Mouse (Mus musculus): ENCODE measurements around the gene Kcnh1.

DNA sequence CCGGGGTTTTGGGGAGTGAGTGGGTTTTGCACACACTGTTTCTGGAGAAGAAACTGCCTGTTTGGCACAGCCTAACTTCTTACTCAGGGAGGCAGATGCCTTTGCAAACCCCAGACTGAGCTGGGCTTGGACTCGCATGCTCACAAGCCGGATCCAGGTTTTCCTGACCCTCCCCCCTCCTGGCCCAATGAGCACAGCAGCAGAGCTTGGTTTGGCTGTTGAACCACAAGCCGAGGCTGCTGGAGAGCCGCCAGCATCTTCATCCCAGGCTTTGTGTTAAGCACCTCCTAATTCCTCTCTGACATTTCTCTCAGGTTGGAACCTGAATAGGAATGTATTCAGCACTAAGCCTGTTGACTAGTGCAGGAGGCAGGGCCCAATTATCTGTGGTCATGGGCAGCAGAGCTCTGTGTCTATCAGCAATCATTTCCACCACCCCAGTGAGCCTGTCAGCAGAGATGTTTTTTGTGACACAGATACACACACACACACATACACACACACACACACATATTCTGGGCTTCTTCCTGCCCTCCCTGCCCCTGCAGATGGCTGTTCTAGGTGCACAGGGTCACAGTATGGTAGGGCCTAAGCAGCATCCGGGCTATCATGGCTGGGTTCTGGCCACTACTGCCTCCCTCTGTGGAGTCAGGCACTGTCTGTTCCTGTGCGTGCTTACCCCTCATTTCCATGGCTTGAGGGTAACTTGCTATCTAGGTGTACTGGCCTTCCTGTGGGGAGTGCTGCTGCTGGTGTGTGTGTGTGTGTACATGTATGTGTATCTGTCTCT, 254.3 kb downstream of the Kcnh1 start:
- no peak for TF ChIP-seq MAZ (IDR thresholded peaks at IDR 0.05; ENCODE audit: low read depth, low read length)
- no peak for TF ChIP-seq CTCF (conservative IDR thresholded peaks at IDR 0.05 in 1 of 2, IDR thresholded peaks at IDR 0.05 in 1 of 2; ENCODE audit: low read depth in 2 of 2, low read length in 2 of 2)

All from CH12.LX (cell line).